8 mouse cellular contexts compared by ENCODE assay signal in the genomic region with DNA sequence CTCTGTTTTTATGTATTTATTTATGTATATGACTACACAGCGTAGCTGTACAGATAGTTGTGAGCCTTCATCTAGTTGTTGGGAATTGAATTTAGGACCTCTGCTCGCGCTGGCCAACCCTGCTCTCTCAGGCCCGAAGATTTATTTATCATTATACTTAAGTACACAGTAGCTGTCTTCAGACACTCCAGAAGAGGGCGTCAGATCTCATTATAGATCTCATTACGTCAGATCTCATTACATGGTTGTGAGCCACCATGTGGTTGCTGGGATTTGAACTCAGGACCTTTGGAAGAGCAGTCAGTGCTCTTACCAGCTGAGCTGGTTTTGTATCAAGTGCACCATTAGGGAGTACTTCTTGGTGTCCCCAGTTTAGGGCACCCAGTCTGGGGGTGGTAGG. TPM values are rescaled to one million over a fixed set of nuclear protein-coding genes. Genes with fewer than 3 reads are reported as not detected.
DNase-seq lines count a peak whose midpoint lies in the region; ATAC-seq and TF ChIP-seq lines count a peak whose summit lies in the region.
"Not testable (repeated sequence)": the region's sequence is repeated elsewhere in the genome, so short reads cannot be mapped to it uniquely, and the experiment has no call there.

No protein-coding gene starts in this region.

- not testable (repeated sequence) for H3K4me1 ChIP-seq in ES-Bruce4 (ENCODE audit: control insufficient read depth, insufficient read depth, low read length)
- H3K4me1 ChIP-seq in G1E (ENCODE audit: insufficient read depth, low read depth, low read length), result peaks cover 44% of the 10 kb centered on the region
- peaks cover 25% of the 10 kb centered on the region for H3K4me1 ChIP-seq in forebrain, embryonic 13.5 days
- H3K4me1 ChIP-seq in hindbrain, embryonic 15.5 days (replicated peaks), result peaks cover 32% of the 10 kb centered on the region
- H3K4me1 ChIP-seq in liver, embryonic 11.5 days (replicated peaks; ENCODE audit: control insufficient read depth, insufficient read depth, low read length), result peaks cover 25% of the 10 kb centered on the region
- H3K4me1 ChIP-seq in liver, embryonic 15.5 days (replicated peaks), result peaks cover 51% of the 10 kb centered on the region
- peaks cover 42% of the 10 kb centered on the region for H3K4me1 ChIP-seq in neural tube, embryonic 15.5 days

- H3K9ac ChIP-seq in ES-Bruce4 (ENCODE audit: low read depth, poor library complexity, severe bottlenecking), result peak overlapping the region; percentile 14; the same call in 1 of the 2 replicates
- H3K9ac ChIP-seq in forebrain, embryonic 13.5 days; hindbrain, embryonic 15.5 days; liver, embryonic 11.5 days (ENCODE audit: low read depth, low read length); liver, embryonic 15.5 days; neural tube, embryonic 15.5 days (replicated peaks): not testable (repeated sequence)

- TF ChIP-seq EP300 in ES-Bruce4 (IDR thresholded peaks at IDR 0.05; ENCODE audit: insufficient read depth, low read depth, low read length), result not testable (repeated sequence)

- 86% methylated on average over 6 of the region's 6 CpGs for WGBS in forebrain, embryonic 13.5 days
- WGBS in hindbrain, embryonic 15.5 days, result 84% methylated on average over 6 of the region's 6 CpGs
- 82% methylated on average over 6 of the region's 6 CpGs for WGBS in liver, embryonic 11.5 days
- WGBS in liver, embryonic 15.5 days (ENCODE audit: insufficient replicate concordance), result 74% methylated on average over 6 of the region's 6 CpGs
- 85% methylated on average over 6 of the region's 6 CpGs for WGBS in neural tube, embryonic 15.5 days

- peaks cover 22% of the 10 kb centered on the region for H3K36me3 ChIP-seq in ES-Bruce4 (ENCODE audit: control insufficient read depth, insufficient read depth, low read length, poor library complexity, severe bottlenecking)
- H3K36me3 ChIP-seq in G1E (replicated peaks), result peaks cover 57% of the 10 kb centered on the region
- peaks cover 51% of the 10 kb centered on the region for H3K36me3 ChIP-seq in forebrain, embryonic 13.5 days (ENCODE audit: poor library complexity, severe bottlenecking)
- H3K36me3 ChIP-seq in hindbrain, embryonic 15.5 days, result peaks cover 16% of the 10 kb centered on the region
- H3K36me3 ChIP-seq in liver, embryonic 11.5 days (ENCODE audit: control insufficient read depth, insufficient read depth, low read length), result peaks cover 20% of the 10 kb centered on the region
- H3K36me3 ChIP-seq in liver, embryonic 15.5 days (replicated peaks), result peaks cover 25% of the 10 kb centered on the region
- H3K36me3 ChIP-seq in neural tube, embryonic 15.5 days, result peaks cover 20% of the 10 kb centered on the region

- not testable (repeated sequence) for H3K9me3 ChIP-seq in ES-Bruce4 (replicated peaks; ENCODE audit: control insufficient read depth, insufficient read depth, low read length, poor library complexity, severe bottlenecking); G1E (replicated peaks); forebrain, embryonic 13.5 days (replicated peaks); hindbrain, embryonic 15.5 days; liver, embryonic 11.5 days (ENCODE audit: control insufficient read depth, low read length); liver, embryonic 15.5 days (replicated peaks); neural tube, embryonic 15.5 days (replicated peaks)

- TF ChIP-seq CTCF in ES-Bruce4 (IDR thresholded peaks at IDR 0.05; ENCODE audit: low read depth, low read length); G1E (IDR thresholded peaks at IDR 0.05; ENCODE audit: low read depth, low read length): not testable (repeated sequence)

- H3K27ac ChIP-seq in ES-Bruce4 (ENCODE audit: insufficient read depth, low read length), result peak overlapping the region; percentile 84
- not testable (repeated sequence) for H3K27ac ChIP-seq in forebrain, embryonic 13.5 days; hindbrain, embryonic 15.5 days (replicated peaks); liver, embryonic 11.5 days (ENCODE audit: low read depth, low read length); liver, embryonic 15.5 days (replicated peaks); neural tube, embryonic 15.5 days (replicated peaks)

- not testable (repeated sequence) for ATAC-seq in G1E (ENCODE audit: extremely low read depth, insufficient number of reproducible peaks, low FRiP score, poor library complexity, severe bottlenecking); forebrain, embryonic 13.5 days; hindbrain, embryonic 15.5 days (ENCODE audit: low FRiP score, low read depth); liver, embryonic 11.5 days (replicated peaks; ENCODE audit: low FRiP score); liver, embryonic 15.5 days (ENCODE audit: insufficient read depth); neural tube, embryonic 15.5 days (ENCODE audit: low FRiP score)

- H3K4me2 ChIP-seq in forebrain, embryonic 13.5 days, result peak overlapping the region; percentile 89; the same call in 1 of the 2 replicates
- H3K4me2 ChIP-seq in hindbrain, embryonic 15.5 days, result peak overlapping the region; percentile 87; the same call in 1 of the 2 replicates
- peak overlapping the region; percentile 92 for H3K4me2 ChIP-seq in liver, embryonic 11.5 days
- peak overlapping the region; percentile 93 for H3K4me2 ChIP-seq in liver, embryonic 15.5 days
- H3K4me2 ChIP-seq in neural tube, embryonic 15.5 days, result peak overlapping the region; percentile 81; the same call in 1 of the 2 replicates

- H3K4me3 ChIP-seq in ES-Bruce4 (ENCODE audit: low read depth, low read length) (peak overlapping the region; percentile 50), G1E (ENCODE audit: low read depth, low read length) (peak overlapping the region; percentile 47; the same call in 1 of the 2 replicates)
- H3K4me3 ChIP-seq in forebrain, embryonic 13.5 days; hindbrain, embryonic 15.5 days; liver, embryonic 11.5 days (ENCODE audit: low read depth, low read length); liver, embryonic 15.5 days (replicated peaks); neural tube, embryonic 15.5 days (replicated peaks): not testable (repeated sequence)

- not testable (repeated sequence) for DNase-seq in G1E (ENCODE audit: low spot score); liver, embryonic 11.5 days (ENCODE audit: low spot score)
- peak; percentile 22 for DNase-seq in cerebellum, adult 9-10 months

- H3K27me3 ChIP-seq in ES-Bruce4 (ENCODE audit: control insufficient read depth, insufficient read depth, low read length, poor library complexity, severe bottlenecking); G1E (ENCODE audit: insufficient read depth, low read length); forebrain, embryonic 13.5 days; hindbrain, embryonic 15.5 days; liver, embryonic 11.5 days (replicated peaks; ENCODE audit: control insufficient read depth, insufficient read depth, low read length); liver, embryonic 15.5 days; neural tube, embryonic 15.5 days (replicated peaks): not testable (repeated sequence)

- not testable (repeated sequence) for TF ChIP-seq POLR2A in ES-Bruce4 (IDR thresholded peaks at IDR 0.05; ENCODE audit: insufficient read depth, low read length)

RNA-seq across cellular contexts. Expression of a gene that starts 3.0 kb away (rescaled TPM):
- polyA plus RNA-seq in ES-Bruce4 (2011; ENCODE audit: insufficient read depth, insufficient read length, low read depth, missing spikeins), result 307 and 318 TPM in 2 replicates
- total RNA-seq in G1E (2014; fragmentation: Nextera tagmentation), result 75.5 and 91.1 TPM in 2 replicates
- total RNA-seq in G1E (2017), result 165 and 168 TPM in 2 replicates
- 127 and 142 TPM in 2 replicates for polyA plus RNA-seq in G1E (2012)
- 180 and 199 TPM in 2 replicates for polyA plus RNA-seq in forebrain, embryonic 13.5 days (2015; fragmentation: Nextera tagmentation; extraction: Ambion mirVana)
- 92.7 and 93.5 TPM in 2 replicates for polyA plus RNA-seq in hindbrain, embryonic 15.5 days (2015; fragmentation: Nextera tagmentation; extraction: Ambion mirVana)
- polyA plus RNA-seq in liver, embryonic 11.5 days (2014; fragmentation: Nextera tagmentation; extraction: Ambion mirVana), result 177 and 197 TPM in 2 replicates
- 54.5 and 62.7 TPM in 2 replicates for polyA plus RNA-seq in liver, embryonic 15.5 days (2015; fragmentation: Nextera tagmentation; extraction: Ambion mirVana)
- 89.1 and 93.8 TPM in 2 replicates for polyA plus RNA-seq in neural tube, embryonic 15.5 days (2015; fragmentation: Nextera tagmentation; extraction: Ambion mirVana)
